Mouse (Mus musculus): ENCODE measurements around the gene Ptpn22. TPM values are rescaled to one million over a fixed set of nuclear protein-coding genes. Genes with fewer than 3 reads are reported as not detected.

The Ptpn22 gene
- polyA plus RNA-seq, 1 experiment from 2014 or later: 0.70 TPM

DNA sequence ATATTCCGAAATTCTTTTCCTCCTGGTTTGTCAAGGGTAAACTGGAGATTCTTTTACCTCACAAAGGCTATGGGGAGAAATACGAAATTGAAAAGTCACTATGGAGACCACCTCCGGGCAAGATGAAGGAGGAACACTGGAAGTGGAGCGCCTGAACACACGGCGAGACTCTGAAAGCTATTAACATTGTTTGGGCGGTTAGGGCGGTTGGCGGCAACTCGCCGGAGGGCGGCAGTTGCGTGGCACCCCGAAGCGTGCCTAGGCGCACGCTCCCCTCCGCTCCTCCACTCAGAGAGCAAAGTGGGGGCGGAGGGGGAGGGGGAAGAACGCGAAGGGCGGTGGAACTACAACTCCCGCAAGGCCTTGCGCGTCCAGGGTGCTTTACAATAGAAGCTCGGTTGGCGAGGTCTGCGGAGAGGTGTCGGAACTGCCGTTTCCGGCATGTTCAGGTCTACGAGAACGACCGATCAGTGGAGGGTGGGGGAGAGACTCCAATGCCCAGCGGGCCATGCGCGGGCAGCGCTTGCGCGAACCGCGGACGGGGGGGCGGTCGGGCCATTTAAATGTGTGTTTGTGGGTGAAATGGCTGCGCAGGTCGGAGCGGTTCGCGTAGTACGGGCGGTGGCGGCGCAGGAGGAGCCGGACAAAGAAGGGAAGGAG, 54.5 kb downstream of the Ptpn22 start, which contains the start of gene Rsbn1:
Gene Rsbn1 (plus strand): TSS at position 111 of the 660 bp plus-strand sequence.
- Histone ChIP-seq H3K4me3 (peak within 1 kb of the TSS; percentile 99), H3K27me3 (no peaks in the 10 kb centered on the region), H3K4me2 (peak within 1 kb of the TSS; percentile 85), H3K9me3 (no peaks in the 10 kb centered on the region), H3K36me3 (no peaks in the 10 kb centered on the region), H3K9ac (peak within 1 kb of the TSS; percentile 97), H3K4me1 (replicated peaks) (peaks cover 25% of the 10 kb centered on the region), H3K27ac (replicated peaks) (peak within 1 kb of the TSS; percentile 96)
- peak; percentile 100 for ATAC-seq (ENCODE audit: low read depth)
- under 1% methylated on average over 51 of the region's 55 CpGs for WGBS

DNA sequence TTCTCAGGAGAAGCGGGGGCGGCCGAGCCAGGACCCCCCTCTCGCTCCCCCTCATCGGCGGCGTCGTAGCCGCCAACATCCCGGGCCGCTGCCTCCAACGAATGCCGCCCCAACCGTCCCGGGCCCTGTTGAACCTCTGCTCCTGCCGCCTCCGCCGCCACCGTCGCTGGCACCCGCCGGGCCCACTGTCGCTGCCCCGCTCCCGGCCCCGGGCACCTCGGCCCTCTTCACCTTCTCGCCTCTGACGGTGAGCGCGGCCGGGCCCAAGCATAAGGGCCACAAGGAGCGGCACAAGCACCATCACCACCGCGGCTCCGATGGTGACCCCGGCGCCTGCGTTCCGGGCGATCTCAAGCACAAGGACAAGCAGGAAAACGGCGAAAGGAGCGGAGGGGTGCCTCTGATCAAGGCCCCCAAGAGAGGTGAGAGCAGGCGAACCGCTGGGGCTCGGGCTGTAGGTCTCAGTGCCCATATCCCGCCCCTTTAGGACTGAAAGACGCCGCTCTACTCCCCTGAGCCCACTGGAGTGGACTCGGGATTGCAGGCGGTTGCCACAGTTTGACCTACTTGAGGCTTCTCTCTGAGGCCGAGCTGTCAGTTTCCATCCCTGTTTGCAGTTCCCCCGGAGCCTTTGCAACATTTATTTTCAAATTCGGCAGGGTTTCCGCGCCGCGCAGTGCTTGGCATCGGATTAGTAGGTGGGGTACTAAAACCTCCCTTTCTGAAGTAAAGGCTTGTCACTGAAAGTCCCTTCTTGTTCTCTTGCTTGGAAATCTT, 55.3 kb downstream of the Ptpn22 start:
- no peaks in the 10 kb centered on the region for H3K36me3 ChIP-seq
- peak overlapping the region; percentile 96 for H3K27ac ChIP-seq (replicated peaks)
- H3K27me3 ChIP-seq: no peaks in the 10 kb centered on the region
- WGBS: under 1% methylated on average over 54 of the region's 60 CpGs
- H3K4me3 ChIP-seq: peak overlapping the region; percentile 99
- ATAC-seq (ENCODE audit: low read depth): peak; percentile 58
- peak overlapping the region; percentile 97 for H3K9ac ChIP-seq
- peak overlapping the region; percentile 85 for H3K4me2 ChIP-seq
- H3K9me3 ChIP-seq: no peaks in the 10 kb centered on the region
- H3K4me1 ChIP-seq (replicated peaks): peaks cover 28% of the 10 kb centered on the region

DNA sequence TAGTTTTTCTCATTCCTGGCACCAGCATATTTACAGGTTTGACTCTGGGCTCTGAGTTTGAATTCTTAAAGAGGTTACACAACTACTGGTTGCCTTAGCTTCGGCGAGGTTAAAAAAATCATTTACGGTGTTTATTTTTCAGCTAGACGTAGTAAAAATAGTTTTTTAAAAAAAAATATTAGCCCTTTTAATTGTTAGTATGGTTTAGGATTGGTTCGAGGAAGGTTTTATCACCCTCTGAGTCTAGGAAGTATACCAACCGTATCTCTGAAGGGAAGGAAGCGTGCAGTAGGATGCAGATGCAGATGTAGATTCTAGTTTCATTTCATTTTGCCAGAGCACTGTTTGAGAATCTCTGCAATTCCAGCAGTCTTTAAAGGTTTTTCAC, 55.9 kb downstream of the Ptpn22 start:
- H3K4me1 ChIP-seq (replicated peaks): peaks cover 31% of the 10 kb centered on the region
- no peaks in the 10 kb centered on the region for H3K27me3 ChIP-seq
- no peaks in the 10 kb centered on the region for H3K36me3 ChIP-seq
- peak overlapping the region; percentile 97 for H3K9ac ChIP-seq
- WGBS: 5% methylated on average over 7 of the region's 7 CpGs
- H3K27ac ChIP-seq (replicated peaks): 0 out of 2 replicates have a peak overlapping the region, but pooled peaks have one; percentile 96
- no peak for ATAC-seq (ENCODE audit: low read depth)
- H3K4me2 ChIP-seq: peak overlapping the region; percentile 85
- H3K4me3 ChIP-seq: peak overlapping the region; percentile 99
- no peaks in the 10 kb centered on the region for H3K9me3 ChIP-seq

DNA sequence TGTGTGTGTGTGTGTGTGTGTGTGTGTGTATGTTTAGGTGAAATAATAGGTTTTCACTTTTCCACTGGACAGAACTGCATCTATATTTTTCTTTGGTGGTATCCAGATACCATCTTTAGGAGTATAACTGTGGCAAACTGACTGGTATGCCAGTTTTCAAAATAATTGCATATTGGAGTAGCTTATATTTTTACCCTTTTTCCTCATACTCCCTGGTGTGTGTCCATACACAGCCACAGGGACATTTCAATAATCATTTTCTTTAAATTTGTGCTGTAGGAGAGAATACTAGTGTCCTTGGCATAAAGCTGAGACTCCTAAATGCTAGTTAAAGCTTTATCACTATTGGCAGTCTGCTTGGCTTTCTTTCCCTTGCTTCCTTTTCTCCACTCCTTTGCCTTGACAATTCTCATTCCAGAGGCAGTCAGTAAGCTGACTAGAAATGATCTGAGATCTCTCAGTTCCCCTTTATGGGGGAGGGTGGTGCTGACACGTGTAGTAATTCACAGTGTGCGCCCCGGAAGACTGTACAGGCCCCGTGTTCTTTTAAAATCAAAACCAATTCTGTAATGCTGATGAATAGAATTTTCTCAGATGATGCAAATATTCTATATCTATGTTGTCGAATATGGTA, 56.7 kb downstream of the Ptpn22 start:
- Histone ChIP-seq H3K4me2 (peak overlapping the region; percentile 85), H3K36me3 (no peaks in the 10 kb centered on the region), H3K27me3 (no peaks in the 10 kb centered on the region), H3K9me3 (no peaks in the 10 kb centered on the region), H3K4me3 (peak overlapping the region; percentile 99), H3K9ac (peak overlapping the region; percentile 61), H3K27ac (replicated peaks) (no peak overlapping the region), H3K4me1 (replicated peaks) (peaks cover 31% of the 10 kb centered on the region)
- WGBS: 25% methylated on average over 5 of the region's 5 CpGs
- ATAC-seq (ENCODE audit: low read depth): no peak

DNA sequence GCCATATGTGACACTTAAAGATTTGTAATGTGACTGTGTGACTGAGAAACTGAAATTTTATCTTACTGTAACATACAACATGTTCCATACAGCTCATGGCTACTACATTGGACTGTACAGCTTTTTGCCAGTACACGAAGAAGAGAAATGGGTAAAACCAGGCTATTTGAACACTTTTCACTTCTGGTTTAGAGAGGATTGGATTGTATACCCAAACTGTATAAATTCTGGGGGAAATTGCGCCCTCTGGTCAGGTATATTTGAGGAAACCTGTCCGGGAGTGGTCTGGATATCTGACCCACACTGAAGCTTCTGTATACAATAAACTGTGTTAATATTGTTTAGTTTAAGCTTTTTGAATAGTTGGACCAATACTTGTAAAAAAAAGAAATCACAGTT, 57.2 kb downstream of the Ptpn22 start:
- no peak for ATAC-seq (ENCODE audit: low read depth)
- H3K27ac ChIP-seq (replicated peaks): no peak overlapping the region
- H3K36me3 ChIP-seq: no peaks in the 10 kb centered on the region
- peak overlapping the region; percentile 61 for H3K9ac ChIP-seq
- H3K4me2 ChIP-seq: peak overlapping the region; percentile 85
- no peaks in the 10 kb centered on the region for H3K9me3 ChIP-seq
- peak overlapping the region; percentile 99 for H3K4me3 ChIP-seq
- no peaks in the 10 kb centered on the region for H3K27me3 ChIP-seq
- WGBS: 77% methylated on average over 3 of the region's 3 CpGs
- peaks cover 35% of the 10 kb centered on the region for H3K4me1 ChIP-seq (replicated peaks)

DNA sequence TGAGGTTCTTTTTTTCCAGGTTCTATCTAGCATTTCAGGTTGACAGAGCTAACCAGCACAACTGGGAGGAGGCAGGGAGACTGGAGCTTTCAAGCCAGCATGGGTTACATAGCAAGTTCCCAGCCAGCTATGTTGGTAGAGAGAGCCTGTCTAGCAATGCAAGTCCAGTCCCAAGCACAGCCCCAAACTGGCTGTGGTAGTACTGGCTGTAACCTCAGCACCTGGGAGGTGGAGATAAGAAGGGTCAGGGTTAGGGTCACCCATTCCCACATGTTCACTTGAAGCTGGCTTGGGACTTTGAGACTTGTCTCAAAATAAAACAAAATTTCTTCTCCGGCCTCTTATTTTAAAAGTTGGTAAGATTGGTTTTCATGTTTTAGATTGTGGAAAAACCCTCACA, 60.5 kb downstream of the Ptpn22 start:
- 95% methylated on average over 1 of the region's 1 CpGs for WGBS
- Histone ChIP-seq H3K36me3 (no peaks in the 10 kb centered on the region), H3K4me1 (replicated peaks) (peaks cover 55% of the 10 kb centered on the region), H3K4me2 (no peak overlapping the region), H3K27me3 (no peaks in the 10 kb centered on the region), H3K9me3 (no peaks in the 10 kb centered on the region), H3K9ac (no peak overlapping the region), H3K4me3 (no peak overlapping the region), H3K27ac (replicated peaks) (no peak overlapping the region)
- ATAC-seq (ENCODE audit: low read depth): no peak

GRCm38 (mm10) chr3:103925302-103925701, 65.7 kb downstream of the Ptpn22 start:
- ATAC-seq (ENCODE audit: low read depth): no peak
- Histone ChIP-seq H3K9ac (no peak overlapping the region), H3K36me3 (peaks cover 13% of the 10 kb centered on the region; the same call in 1 of the 2 replicates), H3K4me3 (no peak overlapping the region), H3K27me3 (no peaks in the 10 kb centered on the region), H3K27ac (replicated peaks) (no peak overlapping the region), H3K4me2 (no peak overlapping the region), H3K9me3 (no peaks in the 10 kb centered on the region), H3K4me1 (replicated peaks) (peaks cover 40% of the 10 kb centered on the region)
- 65% methylated on average over 3 of the region's 3 CpGs for WGBS

- no peak overlapping the region for H3K4me2 ChIP-seq
- 47% methylated on average over 6 of the region's 6 CpGs for WGBS
Observed at GRCm38 (mm10) chr3:103927511-103927910, 67.9 kb downstream of the Ptpn22 start.

DNA sequence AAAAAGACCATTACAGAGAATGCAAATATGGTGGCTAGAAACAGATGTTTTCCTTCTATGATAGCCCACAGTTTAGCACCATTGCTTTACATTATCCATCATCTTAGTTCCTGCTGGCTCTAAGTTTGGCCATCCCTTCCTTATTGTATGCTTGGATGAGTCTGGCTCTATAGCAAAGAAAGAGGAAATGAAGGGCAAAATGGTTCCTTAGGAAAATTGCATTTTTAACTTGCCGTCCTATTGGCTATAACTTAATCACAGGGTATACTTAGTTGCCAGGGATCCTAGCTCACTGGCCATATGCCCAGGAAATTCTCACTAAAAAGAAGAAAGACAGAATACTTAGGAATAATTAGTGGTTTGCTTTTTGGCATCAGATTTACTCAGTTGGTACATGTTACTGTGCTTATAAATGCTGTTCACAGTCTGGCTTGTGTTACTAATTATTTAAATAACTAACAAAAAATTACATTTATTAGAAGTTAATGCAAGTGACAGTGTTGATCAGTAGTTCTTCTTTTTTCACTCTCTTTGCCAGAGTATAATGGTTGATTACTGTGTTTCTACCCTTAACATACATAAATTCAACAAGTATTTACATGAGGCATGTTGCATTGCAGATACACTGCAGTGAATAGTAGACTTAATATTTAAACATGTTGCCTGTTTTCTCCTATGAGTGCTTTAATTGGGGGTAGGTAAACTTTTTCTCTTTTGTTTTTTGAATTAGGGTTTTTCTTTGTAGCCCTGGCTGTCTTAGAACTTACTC, 85.4 kb downstream of the Ptpn22 start:
- Histone ChIP-seq H3K36me3 (no peaks in the 10 kb centered on the region), H3K27ac (replicated peaks) (no peak overlapping the region)
- WGBS: 81% methylated on average over 1 of the region's 1 CpGs

More at GRCm38 (mm10) chr3:103927511-103927910, 67.9 kb downstream of the Ptpn22 start:
- Histone ChIP-seq H3K27ac (replicated peaks) (peak overlapping the region; percentile 42; the same call in 1 of the 2 replicates), H3K9me3 (no peaks in the 10 kb centered on the region), H3K27me3 (no peaks in the 10 kb centered on the region), H3K9ac (no peak overlapping the region), H3K4me1 (replicated peaks) (peaks cover 30% of the 10 kb centered on the region), H3K36me3 (peaks cover 28% of the 10 kb centered on the region), H3K4me3 (no peak overlapping the region)
- no peak for ATAC-seq (ENCODE audit: low read depth)

DNA sequence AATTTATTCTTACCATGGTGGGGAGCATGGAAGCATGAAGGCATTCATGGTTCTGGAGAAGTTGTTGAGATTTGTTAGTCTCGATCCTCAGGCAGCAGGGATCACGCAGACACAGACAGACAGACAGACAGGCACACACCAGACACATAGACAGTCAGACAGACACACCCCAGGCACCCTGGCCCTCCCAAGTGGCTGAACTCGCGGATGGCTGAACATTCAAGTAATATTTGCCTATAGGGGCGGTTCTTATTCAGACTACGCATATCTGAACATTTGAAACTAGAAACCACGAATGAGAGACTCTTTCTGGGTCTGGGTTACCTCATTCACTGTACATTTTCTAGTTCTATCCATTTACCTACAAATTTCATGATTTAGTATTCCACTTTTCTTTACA, 89.1 kb downstream of the Ptpn22 start:
- Histone ChIP-seq H3K4me3 (no peak overlapping the region), H3K4me1 (replicated peaks) (no peaks in the 10 kb centered on the region), H3K36me3 (no peaks in the 10 kb centered on the region), H3K9me3 (no peaks in the 10 kb centered on the region), H3K27me3 (no peaks in the 10 kb centered on the region), H3K4me2 (no peak overlapping the region), H3K27ac (replicated peaks) (no peak overlapping the region), H3K9ac (no peak overlapping the region)
- 90% methylated on average over 7 of the region's 7 CpGs for WGBS
- ATAC-seq (ENCODE audit: low read depth): no peak

More for the DNA sequence above, 85.4 kb downstream of the Ptpn22 start:
- no peaks in the 10 kb centered on the region for H3K9me3 ChIP-seq
- no peaks in the 10 kb centered on the region for H3K4me1 ChIP-seq (replicated peaks)
- no peak overlapping the region for H3K4me3 ChIP-seq
- no peak overlapping the region for H3K4me2 ChIP-seq
- no peaks in the 10 kb centered on the region for H3K27me3 ChIP-seq
- ATAC-seq (ENCODE audit: low read depth): no peak
- no peak overlapping the region for H3K9ac ChIP-seq

DNA sequence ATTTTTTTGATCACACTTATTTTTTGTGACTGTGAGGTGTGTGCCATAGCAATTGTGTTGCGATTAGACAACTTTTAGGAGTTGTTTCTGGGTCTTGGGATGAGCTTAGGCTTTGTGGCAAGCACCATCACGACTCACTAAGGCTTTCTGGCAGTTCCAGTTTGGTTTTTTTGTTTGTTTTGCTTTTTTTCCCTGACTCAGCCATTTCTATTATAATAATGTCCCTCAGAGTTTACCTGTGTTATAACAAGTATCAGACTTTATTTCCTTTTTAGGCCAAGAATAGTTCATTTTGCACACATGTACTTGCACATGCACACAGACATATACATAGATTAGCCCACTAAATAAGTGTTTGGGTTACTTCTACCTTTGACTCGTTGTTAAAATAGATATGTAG, 101.0 kb downstream of the Ptpn22 start:
- H3K9ac ChIP-seq: no peak overlapping the region
- ATAC-seq (ENCODE audit: low read depth): no peak
- no peaks in the 10 kb centered on the region for H3K9me3 ChIP-seq
- H3K4me2 ChIP-seq: no peak overlapping the region
- no peaks in the 10 kb centered on the region for H3K27me3 ChIP-seq
- no peak overlapping the region for H3K27ac ChIP-seq (replicated peaks)
- no peak overlapping the region for H3K4me3 ChIP-seq
- peaks cover 36% of the 10 kb centered on the region for H3K36me3 ChIP-seq
- 91% methylated on average over 3 of the region's 3 CpGs for WGBS
- H3K4me1 ChIP-seq (replicated peaks): no peaks in the 10 kb centered on the region

All from neural tube, embryonic 13.5 days (tissue).